Mouse (Mus musculus) right cerebral cortex, postnatal 10 days (tissue): ENCODE data around the gene Ostf1.

ENCODE experiments used
- DNase-seq, 2 experiments: peaks; one replicate each; pipeline ENCODE4 v3.0.0; 2021; ENCODE audit warnings: low spot score in 2 of 2

The Ostf1 gene

DNA sequence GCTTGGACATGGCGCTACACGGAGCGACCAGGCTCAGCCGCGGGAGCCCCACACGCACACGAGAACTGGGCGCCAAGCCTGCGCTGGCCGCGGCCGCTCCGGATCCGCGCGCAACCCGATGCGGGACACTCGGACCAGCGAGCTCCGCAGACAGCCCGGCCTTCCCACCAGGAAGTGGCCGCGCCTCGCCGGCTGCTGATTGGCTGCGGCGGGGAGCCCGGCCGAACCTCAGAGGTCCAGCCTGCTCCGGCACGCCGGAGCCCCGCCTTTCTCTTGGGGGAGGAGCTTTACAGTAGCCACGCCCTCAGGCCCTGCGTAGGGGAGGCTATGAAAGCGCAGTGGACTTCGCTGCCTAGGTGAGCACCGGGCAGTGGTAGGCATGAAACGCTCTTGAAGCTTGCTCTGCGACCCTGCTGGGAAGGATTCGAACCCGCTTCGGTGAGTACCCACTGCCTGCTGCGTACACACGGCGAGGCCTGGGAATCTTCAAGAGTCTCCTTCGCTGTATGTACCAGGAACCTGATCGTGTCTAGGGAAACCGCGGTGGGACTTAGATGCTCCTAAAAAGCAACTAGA is at the start of gene Ostf1, which contains the start of gene Nmrk1:
TSS of gene Ostf1 (minus strand) at position 180 of the 576 bp plus-strand sequence.
TSS of gene Nmrk1 (plus strand) at position 307 of the 576 bp plus-strand sequence.
- peak; percentile 94 for DNase-seq

DNA sequence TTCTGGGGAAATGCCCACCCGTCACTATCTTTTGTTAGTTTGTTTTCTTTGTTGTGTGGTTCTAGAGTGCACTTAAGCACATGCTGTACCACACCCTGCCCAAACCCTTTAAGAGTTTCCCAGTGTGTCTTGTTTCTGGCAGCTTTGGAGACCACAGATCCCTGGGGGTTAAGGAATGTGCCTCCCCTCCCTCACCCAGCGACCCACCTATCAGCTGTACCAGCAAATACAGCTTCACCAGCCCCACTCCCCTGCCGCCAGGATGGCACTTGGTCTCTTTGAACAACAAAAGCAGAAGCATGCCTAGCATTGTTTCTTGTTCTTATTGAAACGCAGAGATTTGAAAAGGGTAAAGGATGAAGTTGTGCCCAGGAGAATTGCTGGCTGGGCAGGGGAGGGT is 41.5 kb upstream of the Ostf1 start:
- DNase-seq: no peak

DNA sequence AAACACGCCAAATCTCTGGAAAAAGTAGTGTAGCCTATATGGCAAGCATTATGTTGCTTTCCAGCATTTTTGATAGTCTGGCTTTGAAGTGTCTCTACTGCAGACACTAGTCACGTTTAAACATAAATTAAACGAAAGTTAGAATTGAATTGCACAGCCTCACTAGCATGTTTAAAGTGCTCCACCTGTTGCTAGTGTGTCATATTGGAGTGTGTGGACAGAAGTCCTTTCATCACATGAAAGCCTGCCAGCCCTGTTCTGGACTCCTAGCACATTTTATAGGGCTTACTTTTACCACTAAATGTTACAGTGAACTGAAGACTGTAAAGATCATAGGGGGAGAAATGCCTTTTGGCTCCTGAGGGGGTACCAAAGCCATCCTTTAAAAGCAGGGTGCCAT is 40.9 kb upstream of the Ostf1 start:
- no peak for DNase-seq

DNA sequence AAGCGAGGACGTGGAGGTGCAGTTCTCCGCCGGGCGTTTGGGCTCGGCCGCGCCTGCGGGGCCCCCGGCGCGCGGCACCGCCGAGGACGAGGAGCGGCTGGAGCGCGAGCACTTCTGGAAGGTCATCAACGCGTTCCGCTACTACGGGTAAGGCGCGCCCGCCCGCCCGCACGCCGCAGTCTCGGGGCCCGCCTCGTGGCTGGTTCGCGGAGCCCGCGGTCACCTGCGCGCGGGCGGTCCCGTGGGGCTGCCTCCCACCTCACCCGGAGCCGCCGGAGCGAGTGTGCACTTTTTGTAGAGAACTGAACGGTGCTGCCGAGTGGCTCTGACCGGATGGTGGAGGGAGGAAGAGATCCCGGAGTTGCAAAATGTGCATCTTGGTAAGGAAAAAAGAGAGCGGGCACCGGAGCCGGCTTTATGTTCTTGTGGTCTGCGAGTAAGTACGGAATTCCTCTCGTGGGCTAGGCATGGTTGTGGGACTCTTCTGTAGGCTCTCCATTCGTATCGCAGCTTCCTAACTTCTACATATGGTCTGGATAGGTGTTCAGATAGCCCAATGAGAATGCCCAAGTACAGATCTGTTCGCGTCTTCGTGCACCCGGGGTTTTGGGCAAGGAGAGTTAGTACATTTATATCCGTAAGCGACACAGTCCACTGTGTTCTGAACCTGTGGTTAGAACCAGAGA is 39.6 kb upstream of the Ostf1 start:
- peak; percentile 53 to 56 for DNase-seq

DNA sequence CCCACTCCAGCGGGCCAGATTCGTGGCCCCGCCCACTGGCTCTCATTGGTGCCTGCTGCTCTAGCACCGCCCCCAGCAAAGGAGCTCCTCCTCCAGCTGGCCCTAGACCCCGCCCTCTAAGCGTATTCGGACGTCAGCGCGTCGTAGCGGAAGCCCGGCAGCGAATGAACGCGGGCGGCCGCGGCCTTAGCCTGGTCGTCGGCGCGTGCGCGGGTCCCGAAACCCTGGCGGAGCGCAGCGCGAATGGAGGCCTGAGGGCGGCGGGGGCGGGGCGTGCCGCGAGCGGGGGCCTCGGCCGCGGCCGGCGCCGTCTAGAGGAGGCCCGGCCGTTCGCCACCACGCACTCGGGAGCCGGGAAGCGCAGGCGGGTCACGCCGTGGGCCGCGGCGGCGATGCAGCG is 39.0 kb upstream of the Ostf1 start, which contains the start of gene Carnmt1:
TSS of gene Carnmt1 (plus strand) at position 157 of the 400 bp plus-strand sequence.
- peak; percentile 99 for DNase-seq

DNA sequence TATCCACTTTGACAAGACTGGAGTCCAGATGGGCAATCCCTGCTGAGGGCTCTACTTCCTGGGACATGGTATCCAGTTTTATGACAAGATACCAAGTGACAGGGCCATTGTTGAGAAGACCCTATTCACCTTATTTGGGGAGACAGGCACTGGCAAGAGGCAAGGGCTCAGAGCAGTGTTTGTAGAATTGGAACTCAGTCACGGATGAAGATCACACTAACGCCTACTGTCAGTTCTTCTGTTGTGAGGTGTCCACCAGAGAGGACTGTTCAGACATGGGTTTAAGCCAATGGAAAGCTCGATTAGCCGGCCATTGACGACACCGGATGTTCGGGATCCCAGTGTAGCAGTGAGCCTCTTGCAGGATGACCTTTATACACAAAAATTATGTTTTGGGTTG is 37.9 kb upstream of the Ostf1 start:
- no peak for DNase-seq

DNA sequence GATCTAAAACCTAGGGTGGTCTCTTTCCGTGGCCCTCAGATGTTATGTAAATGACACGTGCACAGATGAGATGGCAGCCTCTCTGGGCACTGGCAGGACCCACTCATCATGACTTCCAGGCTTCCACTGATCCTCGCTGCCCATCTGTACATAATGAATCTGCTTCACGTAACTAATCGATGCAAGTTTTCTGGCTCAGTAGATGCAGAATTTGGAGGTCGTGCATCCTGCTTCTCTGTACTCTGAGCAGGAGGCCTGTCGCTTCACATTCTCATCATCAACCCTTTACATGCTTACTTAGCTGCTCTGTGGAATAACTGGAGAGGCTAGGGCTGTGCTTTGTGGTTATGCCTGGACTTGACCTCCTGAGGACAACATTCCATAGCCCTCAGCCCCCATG is 35.3 kb upstream of the Ostf1 start:
- DNase-seq: no peak

DNA sequence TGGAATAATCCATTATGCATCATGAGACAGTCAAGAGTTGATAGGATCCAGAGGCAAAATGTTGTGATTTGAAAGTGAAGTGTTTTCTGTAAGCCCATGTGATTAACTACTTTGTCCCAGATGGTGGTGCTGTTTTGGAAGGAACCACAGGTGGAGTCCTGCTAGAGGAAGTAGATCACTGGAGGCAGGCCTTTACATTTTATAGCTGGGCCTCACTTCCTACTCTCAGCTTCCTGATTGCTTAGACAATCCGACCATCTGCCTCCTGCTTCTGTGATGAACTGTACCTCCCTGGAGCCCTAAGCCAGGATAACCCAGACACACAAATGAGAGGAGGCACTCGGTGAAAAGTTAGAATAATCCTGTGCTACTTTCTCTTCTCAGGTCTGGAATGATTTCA is 32.3 kb upstream of the Ostf1 start:
- DNase-seq: no peak

DNA sequence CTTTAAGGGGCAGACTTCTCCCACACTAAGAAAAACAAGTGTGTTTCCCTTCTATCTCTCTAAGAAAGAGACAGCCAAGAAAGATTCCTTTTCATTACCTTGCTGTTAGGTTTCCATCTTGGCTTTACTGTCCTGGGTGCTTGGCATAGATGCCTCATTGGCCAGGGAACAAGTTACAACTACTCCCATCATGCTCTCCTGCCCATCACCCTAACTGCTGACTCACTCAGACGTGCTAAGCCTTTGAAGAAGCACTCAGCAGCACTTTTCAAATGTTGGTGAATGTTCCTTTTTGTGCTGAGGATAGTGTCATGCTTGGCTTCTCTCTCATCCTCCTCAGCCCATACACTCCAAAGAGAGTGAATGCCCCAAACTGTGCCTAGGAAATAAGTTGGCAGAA is 30.1 kb upstream of the Ostf1 start:
- DNase-seq: no peak

DNA sequence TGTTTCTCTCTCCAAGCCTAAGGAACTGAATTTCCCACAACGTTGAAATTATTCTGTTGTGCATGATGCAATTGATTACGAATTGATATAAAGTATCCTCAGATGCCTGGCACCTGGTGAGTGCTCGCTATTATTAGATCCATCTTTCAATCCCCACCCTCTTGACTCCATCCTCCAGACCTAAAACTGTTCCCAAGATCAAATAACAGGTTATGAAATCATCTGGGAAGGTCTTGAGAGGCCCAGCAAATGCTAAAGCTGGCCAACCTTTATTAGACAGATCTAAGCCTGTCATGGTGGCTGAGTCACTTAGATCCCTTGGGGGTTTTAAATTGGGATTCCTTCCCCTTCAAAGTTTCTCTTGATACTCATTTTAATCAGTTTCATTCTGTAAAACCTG is 28.8 kb upstream of the Ostf1 start:
- DNase-seq: no peak

DNA sequence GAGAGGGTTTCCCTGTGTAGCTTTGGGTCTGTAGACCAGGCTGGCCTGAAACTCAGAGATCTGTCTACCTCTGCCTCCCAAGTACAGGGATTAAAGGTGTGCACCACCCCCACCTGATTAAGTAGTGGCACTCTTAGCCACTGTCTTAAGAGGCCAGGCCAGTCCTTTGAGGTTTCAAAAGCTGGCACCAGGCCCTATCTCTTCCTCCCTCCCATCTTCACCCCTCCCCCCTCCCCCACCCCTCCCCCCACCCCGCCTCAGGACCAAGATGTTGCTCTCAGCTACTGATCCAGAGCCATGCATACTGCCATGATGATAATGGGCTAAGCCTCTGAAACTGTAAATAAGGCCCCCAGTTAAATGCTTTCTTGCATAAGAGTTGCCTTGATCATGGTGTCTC is 27.7 kb upstream of the Ostf1 start:
- DNase-seq: no peak

DNA sequence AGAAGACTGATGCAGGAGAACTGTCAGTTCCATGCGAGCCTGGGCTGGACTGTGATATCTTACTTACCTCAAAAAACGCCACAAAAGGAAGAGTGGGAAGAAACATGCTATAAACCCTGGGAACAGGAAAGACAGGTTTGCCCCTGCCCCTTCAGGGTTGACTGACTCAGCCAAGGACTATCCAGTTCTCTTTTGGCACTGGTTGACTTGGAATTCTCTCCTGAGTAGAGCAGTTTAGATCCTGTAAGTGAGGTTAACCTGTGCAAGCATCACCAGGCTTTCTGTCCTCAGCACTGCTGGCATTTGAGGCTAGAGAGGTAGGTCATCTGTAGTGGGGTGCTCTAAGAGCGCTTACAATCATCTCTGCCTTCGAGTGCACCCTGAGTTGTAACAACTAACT is 26.9 kb upstream of the Ostf1 start:
- DNase-seq: no peak

DNA sequence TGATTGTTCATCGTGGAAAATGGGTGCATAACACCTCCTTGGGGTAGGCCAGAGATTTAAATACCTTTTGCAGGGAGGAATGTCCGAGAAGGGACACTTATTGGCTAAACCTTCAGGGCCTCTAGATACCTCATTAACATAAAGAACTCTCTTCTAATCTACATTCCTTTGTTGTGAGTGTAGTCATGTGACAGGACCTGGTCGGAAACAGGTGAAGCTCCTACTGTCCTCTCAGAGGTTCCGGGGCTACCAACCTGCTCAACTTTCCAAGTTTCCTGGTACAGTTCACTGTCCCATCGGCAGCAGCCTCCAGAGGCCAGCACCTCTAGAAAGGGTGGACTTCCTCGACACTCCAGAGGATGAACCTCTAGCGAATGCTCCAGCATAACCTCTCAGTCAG is 24.4 kb upstream of the Ostf1 start:
- no peak for DNase-seq

DNA sequence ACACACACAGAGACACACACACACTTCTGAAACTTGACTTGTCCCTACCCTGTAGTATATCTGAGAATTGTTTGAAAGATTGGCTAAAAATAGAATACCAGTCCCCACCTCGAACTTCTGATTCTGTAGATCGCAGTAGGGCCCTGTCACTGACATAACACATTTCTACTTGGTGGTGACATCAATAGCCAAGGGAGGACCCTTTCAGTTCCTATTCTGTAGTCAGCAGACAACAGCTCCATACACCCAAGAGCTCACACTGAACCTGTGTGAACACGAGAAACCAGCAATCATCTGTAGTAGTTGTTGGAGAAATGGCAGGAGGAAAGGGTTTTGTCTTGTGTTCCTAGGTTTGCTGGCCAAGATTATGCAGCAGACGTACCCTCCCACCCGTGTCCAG is 23.4 kb upstream of the Ostf1 start:
- DNase-seq: no peak

DNA sequence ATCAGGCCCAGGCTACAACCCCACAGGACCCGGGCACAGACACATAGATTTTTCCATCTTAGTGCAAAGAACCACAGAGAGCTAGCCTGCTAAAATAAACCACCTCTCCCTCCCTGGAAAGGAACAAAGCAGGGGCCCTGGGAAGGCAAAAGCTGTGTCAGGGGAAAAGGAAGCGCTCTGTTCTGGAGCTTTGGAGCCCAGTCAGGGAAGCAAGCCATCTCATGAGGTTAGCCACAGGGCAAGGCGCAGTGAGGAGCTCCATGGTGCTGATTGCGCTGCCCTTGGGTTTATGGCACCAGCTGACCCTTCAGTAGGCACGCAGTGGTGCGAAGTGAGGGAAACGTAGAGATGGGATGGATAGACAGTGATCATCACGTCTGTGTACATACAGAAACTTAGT is 22.7 kb upstream of the Ostf1 start:
- DNase-seq: no peak

DNA sequence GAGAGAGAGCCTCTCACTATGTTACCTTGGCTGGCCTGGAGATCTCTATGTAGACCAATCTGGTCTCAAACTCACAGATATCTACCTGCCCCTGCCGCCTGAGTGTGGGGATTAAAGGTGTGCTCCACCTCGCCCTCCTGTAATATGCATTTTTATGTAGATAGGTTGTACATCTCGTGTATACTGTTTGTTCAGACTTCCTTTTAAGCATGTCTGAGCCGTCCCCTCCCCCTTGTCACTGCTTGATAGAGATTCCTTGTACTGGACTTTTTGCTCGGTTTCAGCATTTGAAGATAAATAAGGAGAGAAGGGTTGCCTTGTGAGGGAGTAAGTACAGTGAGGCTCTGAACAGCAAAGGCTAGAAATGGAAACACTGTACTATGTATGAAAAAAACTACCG is 21.4 kb upstream of the Ostf1 start:
- DNase-seq: no peak

DNA sequence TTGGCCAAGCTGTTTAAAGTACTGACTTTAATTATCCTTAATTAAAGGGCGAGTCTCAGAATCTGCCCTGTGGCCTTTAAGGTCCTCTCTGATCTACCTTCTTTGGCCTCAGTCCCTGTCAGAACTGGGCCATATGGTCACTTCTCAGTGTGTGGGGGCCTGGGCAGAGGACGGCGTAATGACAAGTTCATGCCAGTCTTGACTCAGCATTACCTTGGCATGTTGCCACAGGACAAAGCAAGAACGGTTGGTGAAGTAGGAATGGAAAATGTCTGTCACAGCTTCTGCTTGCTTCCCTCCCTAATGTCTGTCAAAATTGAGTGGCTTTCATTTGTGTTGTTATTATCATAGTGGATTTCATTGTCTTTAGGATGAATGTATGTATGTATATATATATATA is 21.0 kb upstream of the Ostf1 start:
- DNase-seq: no peak

DNA sequence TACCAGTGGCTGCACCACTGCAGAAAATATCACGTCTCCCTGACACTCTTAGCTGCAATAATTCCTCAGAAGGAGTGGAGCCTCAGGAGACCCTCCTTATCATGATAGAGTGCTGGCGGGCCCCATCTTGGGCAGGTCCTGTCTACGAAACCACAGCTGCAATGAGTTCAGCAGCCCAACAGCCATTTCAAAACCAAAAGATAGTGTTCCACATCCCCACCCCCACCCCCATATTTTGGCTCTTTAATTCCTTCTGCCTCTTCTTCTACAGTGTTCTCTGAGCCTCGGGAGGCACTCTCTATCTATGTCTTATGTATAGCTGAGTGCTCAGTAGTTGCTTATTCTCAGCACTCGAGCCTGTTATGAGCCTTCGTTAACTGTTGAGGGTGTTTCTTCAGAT is 18.9 kb upstream of the Ostf1 start:
- DNase-seq: no peak

DNA sequence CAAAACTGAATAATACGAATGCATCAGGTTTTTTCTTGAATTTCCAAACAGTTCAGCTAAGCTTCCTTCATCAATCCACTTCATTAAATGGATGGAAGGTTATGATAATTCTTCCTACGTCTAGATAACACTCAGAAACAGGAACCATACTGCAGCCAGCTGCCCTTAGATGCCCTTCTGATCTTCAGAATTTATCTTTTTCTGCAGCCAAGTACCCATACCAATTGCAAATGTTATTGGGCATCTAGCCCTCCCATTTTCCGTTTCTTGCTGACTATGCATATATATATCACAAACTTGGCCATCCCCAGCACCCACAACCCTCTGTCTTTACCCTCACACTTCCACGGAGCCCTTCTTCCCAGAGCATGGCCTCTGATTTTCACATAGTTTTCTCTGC is 18.3 kb upstream of the Ostf1 start:
- DNase-seq: no peak

DNA sequence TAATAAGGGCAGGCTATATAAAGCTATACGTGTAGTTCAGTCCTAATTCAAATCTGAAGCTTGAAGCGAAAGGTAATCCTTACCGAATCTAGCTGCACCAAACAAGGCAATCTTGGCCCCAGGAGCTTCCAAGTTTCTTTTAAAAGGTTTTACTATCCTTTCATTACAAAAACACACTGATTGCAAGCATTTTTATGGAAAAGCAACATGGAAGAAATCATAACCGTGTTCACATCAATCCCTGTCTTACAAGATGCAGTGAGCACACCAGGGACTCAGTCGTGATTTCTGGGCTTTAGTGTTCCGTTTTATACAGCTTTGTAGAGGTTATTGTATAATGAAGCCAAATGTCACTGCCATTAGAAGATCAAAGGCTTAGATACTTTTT is 16.9 kb upstream of the Ostf1 start:
- DNase-seq: no peak

DNA sequence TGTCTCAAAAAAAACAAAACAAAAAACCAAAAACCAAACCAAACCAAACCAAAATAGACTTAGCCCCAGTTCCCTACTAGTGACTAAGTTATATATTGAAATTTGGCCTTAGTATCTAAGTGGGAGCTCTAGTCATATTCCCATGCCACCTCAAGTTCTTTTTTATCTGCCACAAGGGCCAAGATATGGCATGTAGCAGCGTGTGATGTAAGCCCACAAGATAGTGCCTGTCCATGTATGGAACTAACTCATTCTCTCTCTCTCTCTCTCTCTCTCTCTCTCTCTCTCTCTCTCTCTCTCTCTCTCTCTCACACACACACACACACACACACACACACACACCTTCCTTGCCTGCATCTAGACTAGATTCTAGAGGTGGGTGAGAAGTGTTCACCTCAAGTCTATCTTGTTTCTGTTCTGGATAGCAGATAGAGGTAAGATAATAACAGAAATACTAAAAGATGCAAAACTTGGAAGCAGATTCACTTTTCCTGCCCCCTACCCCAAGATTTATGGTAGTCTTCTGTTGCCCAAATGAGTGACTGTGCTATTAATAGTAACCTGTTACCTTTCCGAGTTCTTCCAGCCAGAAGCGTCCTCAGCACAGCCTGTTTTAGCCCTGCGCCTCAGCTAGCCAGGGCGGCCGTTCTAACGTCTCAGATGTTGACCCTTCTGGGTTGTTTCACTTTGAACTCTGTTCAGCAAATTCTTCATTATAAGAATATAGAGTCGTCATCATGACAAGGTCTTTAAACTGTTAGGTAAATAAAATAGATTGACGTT is 16.3 kb upstream of the Ostf1 start:
- no peak for DNase-seq

DNA sequence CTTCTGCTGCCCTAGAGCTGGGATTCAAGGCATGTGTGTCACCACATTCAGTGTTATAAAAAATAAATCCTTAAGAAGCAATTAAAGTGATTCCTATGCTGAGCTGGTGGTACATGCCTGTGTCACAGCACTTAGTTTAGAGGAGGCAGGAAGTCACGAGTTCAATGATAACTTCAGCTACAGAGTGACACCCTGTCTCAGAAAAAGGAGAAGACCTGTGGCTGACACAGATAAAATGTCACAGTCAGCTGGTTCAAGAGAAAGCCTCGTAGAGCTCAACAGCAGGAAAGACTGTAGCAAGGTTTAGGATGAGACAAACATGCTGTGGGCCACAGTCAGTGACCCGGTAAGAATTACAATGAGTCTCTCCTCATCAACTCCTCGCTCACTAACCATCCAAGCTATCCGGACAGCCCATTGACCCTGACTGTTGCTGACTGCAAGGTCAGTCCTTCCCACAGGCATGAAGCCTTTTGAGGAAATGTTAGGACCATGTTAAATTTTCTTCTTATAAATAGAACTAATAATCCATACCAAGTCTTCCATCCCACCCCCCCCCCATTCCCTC is 15.3 kb upstream of the Ostf1 start:
- no peak for DNase-seq

DNA sequence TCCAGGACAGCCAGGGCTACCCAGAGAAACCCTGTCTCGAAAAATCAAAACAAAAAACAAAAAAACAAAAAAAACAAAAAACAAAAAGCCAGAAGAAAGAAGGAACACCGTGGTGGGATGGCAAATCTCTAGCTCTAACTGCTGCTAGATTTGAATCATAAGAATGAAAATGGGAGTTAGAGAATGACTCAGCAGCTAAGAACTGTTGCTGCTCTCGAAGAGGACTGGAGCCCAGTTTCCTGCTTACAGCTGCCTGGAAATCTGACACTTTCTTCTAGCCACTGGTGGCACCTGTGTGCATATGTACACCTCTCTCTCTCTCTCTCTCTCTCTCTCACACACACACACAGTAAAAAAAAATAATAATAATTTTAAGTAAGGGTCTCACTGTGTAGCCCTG is 14.8 kb upstream of the Ostf1 start:
- no peak for DNase-seq
